Mouse (Mus musculus) CH12.LX (cell line): Measurements from ENCODE around the gene Grip1. TPM values are rescaled to one million over a fixed set of nuclear protein-coding genes. Genes with fewer than 3 reads are reported as not detected.

Experiments
- DNase-seq: peaks from one replicate; pipeline ENCODE4 v3.0.0-alpha.2; 2013; ENCODE audit errors: extremely low read depth
- H3K27ac ChIP-seq: 2 replicates; pipeline ENCODE4 v1.5.1; 2012; ENCODE audit warnings: low read depth, mild to moderate bottlenecking, control low read depth, moderate library complexity; ENCODE audit not compliant: insufficient read depth
- H3K27me3 ChIP-seq: replicated peaks from 2 replicates; pipeline ENCODE3; 2012; ENCODE audit warnings: inconsistent platforms
- H3K36me3 ChIP-seq, 2 experiments: replicated peaks in 1 of 2; 2 replicates each; pipeline versions ENCODE3 to v1.6.1; 2012; ENCODE audit warnings: inconsistent platforms in 1 of 2, low read length in 1 of 2, mild to moderate bottlenecking in 1 of 2, mixed read lengths in 1 of 2, moderate library complexity in 1 of 2; ENCODE audit not compliant: control insufficient read depth in 1 of 2, insufficient read depth in 1 of 2
- H3K4me1 ChIP-seq, 2 experiments: 2 replicates each; pipeline ENCODE4 v1.6.1; 2012; ENCODE audit warnings: inconsistent platforms in 1 of 2, moderate library complexity in 1 of 2; ENCODE audit not compliant: insufficient read depth in 2 of 2, control insufficient read depth in 1 of 2
- H3K4me2 ChIP-seq: 2 replicates; pipeline ENCODE4 v1.6.1; 2012; ENCODE audit warnings: low read depth, mild to moderate bottlenecking, control low read depth; ENCODE audit not compliant: poor library complexity, insufficient read depth, severe bottlenecking
- H3K4me3 ChIP-seq, 3 experiments: fragments of 150-350 bp in 1 of 3; sonication (generic) in 1 of 3; replicated peaks in 1 of 3; 2 replicates each; pipeline versions ENCODE3 to v1.5.1; 2011 to 2012; ENCODE audit warnings: low read depth in 2 of 3, low read length in 2 of 3, mild to moderate bottlenecking in 2 of 3, moderate library complexity in 2 of 3, control low read depth in 1 of 3, improper control_type of control experiment in 1 of 3, inconsistent platforms in 1 of 3, mixed read lengths in 1 of 3; ENCODE audit not compliant: poor library complexity in 1 of 3
- H3K79me2 ChIP-seq: replicated peaks from 2 replicates; pipeline ENCODE4 v1.6.1; 2012; ENCODE audit warnings: mild to moderate bottlenecking, moderate library complexity; ENCODE audit not compliant: control insufficient read depth, poor library complexity, insufficient read depth, severe bottlenecking; ENCODE audit errors: extremely low read depth
- H3K9ac ChIP-seq: 2 replicates; pipeline ENCODE4 v1.6.1; 2012; ENCODE audit warnings: low read depth, mild to moderate bottlenecking, control low read depth, moderate library complexity; ENCODE audit not compliant: insufficient read depth
- H3K9me3 ChIP-seq: replicated peaks from 2 replicates; pipeline ENCODE3; 2012; ENCODE audit warnings: low read length, inconsistent platforms, mixed read lengths
- BHLHE40 ChIP-seq: IDR thresholded peaks from 2 replicates; pipeline ENCODE4 v1.6.1; 2011; ENCODE audit warnings: mild to moderate bottlenecking, low read depth, low read length, improper control_type of control experiment
- CHD2 ChIP-seq: IDR thresholded peaks from 2 replicates; pipeline ENCODE4 v1.6.1; 2011; ENCODE audit warnings: low read length, improper control_type of control experiment
- CTCF ChIP-seq, 2 experiments: IDR thresholded peaks in 1 of 2; conservative IDR thresholded peaks in 1 of 2; 2 replicates each; pipeline ENCODE4 v1.5.1; 2011 to 2012; ENCODE audit warnings: low read depth in 2 of 2, low read length in 2 of 2, improper control_type of control experiment in 1 of 2, inconsistent platforms in 1 of 2, mild to moderate bottlenecking in 1 of 2, moderate library complexity in 1 of 2
- EP300 ChIP-seq: IDR thresholded peaks from 2 replicates; pipeline ENCODE4 v1.6.1; 2011; ENCODE audit warnings: low read length, improper control_type of control experiment
- ETS1 ChIP-seq: conservative IDR thresholded peaks from 2 replicates; pipeline ENCODE4 v1.6.1; 2012; ENCODE audit warnings: low read depth, mild to moderate bottlenecking, inconsistent platforms, low read length, improper control_type of control experiment, moderate library complexity
- GABPA ChIP-seq: IDR thresholded peaks from 2 replicates; pipeline ENCODE4 v1.6.1; 2012; ENCODE audit warnings: low read depth, low read length, improper control_type of control experiment, inconsistent platforms; ENCODE audit not compliant: insufficient replicate concordance
- HCFC1 ChIP-seq: IDR thresholded peaks from 2 replicates; pipeline ENCODE4 v1.6.1; 2012; ENCODE audit warnings: low read depth, mild to moderate bottlenecking, inconsistent platforms, low read length, improper control_type of control experiment
- IRF4 ChIP-seq: IDR thresholded peaks from 2 replicates; pipeline ENCODE4 v1.6.1; 2014; ENCODE audit warnings: low read depth, mild to moderate bottlenecking, inconsistent platforms, low read length, improper control_type of control experiment
- JUND ChIP-seq: conservative IDR thresholded peaks from 2 replicates; pipeline ENCODE4 v1.6.1; 2011; ENCODE audit warnings: low read depth, low read length, improper control_type of control experiment
- MAFK ChIP-seq: IDR thresholded peaks from 2 replicates; pipeline ENCODE4 v1.6.1; 2011; ENCODE audit warnings: low read length, improper control_type of control experiment; ENCODE audit not compliant: insufficient replicate concordance
- MAX ChIP-seq: IDR thresholded peaks from 2 replicates; pipeline ENCODE4 v1.6.1; 2011; ENCODE audit warnings: low read length, improper control_type of control experiment
- MAZ ChIP-seq: IDR thresholded peaks from 2 replicates; pipeline ENCODE4 v1.6.1; 2012; ENCODE audit warnings: low read depth, mild to moderate bottlenecking, inconsistent platforms, low read length, improper control_type of control experiment, moderate library complexity
- MEF2A ChIP-seq: IDR thresholded peaks from 2 replicates; pipeline ENCODE4 v1.6.1; 2014; ENCODE audit warnings: low read depth, mild to moderate bottlenecking, inconsistent platforms, low read length, improper control_type of control experiment, borderline replicate concordance
- MXI1 ChIP-seq: IDR thresholded peaks from 2 replicates; pipeline ENCODE4 v1.6.1; 2011; ENCODE audit warnings: mild to moderate bottlenecking, low read depth, low read length, improper control_type of control experiment
- MYC ChIP-seq: IDR thresholded peaks from 2 replicates; pipeline ENCODE4 v1.6.1; 2011; ENCODE audit warnings: low read depth, mild to moderate bottlenecking, improper control_type of control experiment, low read length
- NELFE ChIP-seq: IDR thresholded peaks from 2 replicates; pipeline ENCODE4 v1.6.1; 2011; ENCODE audit warnings: low read depth, low read length, improper control_type of control experiment
- NRF1 ChIP-seq: IDR thresholded peaks from 2 replicates; pipeline ENCODE4 v1.6.1; 2014; ENCODE audit warnings: low read depth, mild to moderate bottlenecking, inconsistent platforms, low read length, improper control_type of control experiment, moderate library complexity
- PAX5 ChIP-seq: IDR thresholded peaks from 2 replicates; pipeline ENCODE4 v1.6.1; 2012; ENCODE audit warnings: low read length, inconsistent platforms, mixed read lengths
- POLR2A ChIP-seq: IDR thresholded peaks from 2 replicates; pipeline ENCODE4 v1.6.1; 2011; ENCODE audit warnings: low read depth, mild to moderate bottlenecking, improper control_type of control experiment, low read length
- POLR2AphosphoS2 ChIP-seq: IDR thresholded peaks from 2 replicates; pipeline ENCODE4 v1.6.1; 2011; ENCODE audit warnings: low read depth, low read length, improper control_type of control experiment
- RAD21 ChIP-seq: IDR thresholded peaks from 2 replicates; pipeline ENCODE4 v1.6.1; 2011; ENCODE audit warnings: low read depth, mild to moderate bottlenecking, low read length, improper control_type of control experiment, moderate library complexity
- RCOR1 ChIP-seq: conservative IDR thresholded peaks from 2 replicates; pipeline ENCODE4 v1.6.1; 2012; ENCODE audit warnings: low read depth, mild to moderate bottlenecking, inconsistent platforms, low read length, improper control_type of control experiment
- SIN3A ChIP-seq: IDR thresholded peaks from 2 replicates; pipeline ENCODE4 v1.6.1; 2012; ENCODE audit warnings: low read length, improper control_type of control experiment, inconsistent platforms
- SMC3 ChIP-seq: IDR thresholded peaks from 2 replicates; pipeline ENCODE4 v1.6.1; 2011; ENCODE audit warnings: low read depth, low read length, improper control_type of control experiment
- TCF12 ChIP-seq: IDR thresholded peaks from 2 replicates; pipeline ENCODE4 v1.6.1; 2014; ENCODE audit warnings: low read depth, mild to moderate bottlenecking, inconsistent platforms, low read length, improper control_type of control experiment
- UBTF ChIP-seq: IDR thresholded peaks from 2 replicates; pipeline ENCODE4 v1.6.1; 2012; ENCODE audit warnings: low read depth, mild to moderate bottlenecking, inconsistent platforms, low read length, improper control_type of control experiment, moderate library complexity
- USF1 ChIP-seq: IDR thresholded peaks from 2 replicates; pipeline ENCODE4 v1.6.1; 2014; ENCODE audit warnings: low read depth, mild to moderate bottlenecking, inconsistent platforms, low read length, improper control_type of control experiment
- ZC3H11A ChIP-seq: IDR thresholded peaks from 2 replicates; pipeline ENCODE4 v1.6.1; 2012; ENCODE audit warnings: low read depth, mild to moderate bottlenecking, inconsistent platforms, low read length, improper control_type of control experiment
- ZKSCAN1 ChIP-seq: IDR thresholded peaks from 2 replicates; pipeline ENCODE4 v1.6.1; 2012; ENCODE audit warnings: low read depth, inconsistent platforms, low read length, improper control_type of control experiment, borderline replicate concordance
- ZMIZ1 ChIP-seq: IDR thresholded peaks from 2 replicates; pipeline ENCODE4 v1.6.1; 2012; ENCODE audit warnings: low read depth, mild to moderate bottlenecking, inconsistent platforms, low read length, improper control_type of control experiment
- ZNF384 ChIP-seq: IDR thresholded peaks from 2 replicates; pipeline ENCODE4 v1.6.1; 2012; ENCODE audit warnings: low read depth, low read length, improper control_type of control experiment, inconsistent platforms
- dilution Hi-C: fragments of 300-500 bp; cut with MboI; formaldehyde crosslinking; loops from 2 replicates; pipeline ENCODE4 v1.14.3; 2020; ENCODE audit warnings: low sequenced_read_pairs; ENCODE audit not compliant: extremely low pct_unique_long_range_greater_than_20kb, extremely low pct_ligation_motif_present
- in situ Hi-C: fragments of 300-500 bp; cut with MboI; formaldehyde crosslinking; loops from 3 replicates; pipeline ENCODE4 v1.14.3; 2019; ENCODE audit warnings: low sequenced_read_pairs, low pct_ligation_motif_present, low pct_unique_long_range_greater_than_20kb, mixed read lengths
- polyA plus RNA-seq: library from polyadenylated mRNA; unstranded; fragments of >175 nt; gene quantifications from 2 replicates; pipeline ENCODE4 v1.2.1, GENCODE M21; 2012; ENCODE audit warnings: low read depth; ENCODE audit not compliant: insufficient read length
- total RNA-seq, 2 experiments: library from RNA; depleted of rRNA; stranded (reverse); fragments of 300-350 nt in 1 of 2; fragments of >200 nt in 1 of 2; gene quantifications; 2 replicates each; pipeline ENCODE4 v1.2.3; 2012 to 2014

The Grip1 gene
- total and polyA plus RNA-seq, 3 experiments, result 0.09 to 0.33 (median 0.13) TPM

DNA sequence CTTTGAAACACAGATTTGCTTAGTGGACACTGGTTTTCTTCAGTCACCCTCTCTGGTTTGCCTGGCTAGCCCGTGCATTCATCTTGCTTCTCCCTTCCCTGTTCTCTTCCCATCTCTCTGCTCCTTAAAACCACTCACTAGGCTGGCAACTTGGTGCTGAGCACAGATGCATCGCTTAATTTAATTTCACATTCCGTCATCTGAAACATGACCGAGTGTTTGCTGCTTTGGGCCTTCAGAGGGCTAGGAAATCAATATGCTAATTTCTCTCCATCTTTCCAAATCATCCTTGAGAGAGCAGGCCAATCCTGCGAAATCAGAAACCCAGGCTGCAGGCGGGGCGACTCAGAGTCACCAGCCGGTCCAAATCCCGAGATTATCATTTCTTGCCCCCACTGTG lies 270.0 kb downstream of the Grip1 start:
- peaks cover 4 to 31% of the 10 kb centered on the region in 2 experiments for H3K4me1 ChIP-seq
- H3K27me3 ChIP-seq, result no peaks in the 10 kb centered on the region
- H3K9ac ChIP-seq, result no peak overlapping the region
- dilution Hi-C loops, result no loop called here
- no peaks in the 10 kb centered on the region for H3K79me2 ChIP-seq
- H3K4me3 ChIP-seq, result no peak overlapping the region
- no peaks in the 10 kb centered on the region for H3K9me3 ChIP-seq
- no peak overlapping the region for H3K27ac ChIP-seq
- H3K36me3 ChIP-seq, result no peaks in the 10 kb centered on the region
- in situ Hi-C loops, result no loop called here
- DNase-seq, result no peak
- H3K4me2 ChIP-seq, result no peak overlapping the region
- no peak for TF ChIP-seq JUND
- no peak for TF ChIP-seq ZKSCAN1
- no peak for TF ChIP-seq MXI1
- no peak for TF ChIP-seq POLR2A
- no peak for TF ChIP-seq ZC3H11A
- no peak for TF ChIP-seq CHD2
- TF ChIP-seq NELFE, result no peak
- TF ChIP-seq POLR2AphosphoS2, result no peak
- no peak for TF ChIP-seq CTCF (conservative IDR thresholded peaks at IDR 0.05 in 1 of 2, IDR thresholded peaks at IDR 0.05 in 1 of 2; ENCODE audit: low read depth in 2 of 2, low read length in 2 of 2)
- no peak for TF ChIP-seq HCFC1
- no peak for TF ChIP-seq MAZ
- no peak for TF ChIP-seq EP300
- TF ChIP-seq USF1, result no peak
- no peak for TF ChIP-seq IRF4
- TF ChIP-seq MYC, result no peak
- no peak for TF ChIP-seq PAX5
- no peak for TF ChIP-seq ZNF384
- no peak for TF ChIP-seq UBTF
- TF ChIP-seq SIN3A, result no peak
- TF ChIP-seq, all 38 proteins: peak for 0

DNA sequence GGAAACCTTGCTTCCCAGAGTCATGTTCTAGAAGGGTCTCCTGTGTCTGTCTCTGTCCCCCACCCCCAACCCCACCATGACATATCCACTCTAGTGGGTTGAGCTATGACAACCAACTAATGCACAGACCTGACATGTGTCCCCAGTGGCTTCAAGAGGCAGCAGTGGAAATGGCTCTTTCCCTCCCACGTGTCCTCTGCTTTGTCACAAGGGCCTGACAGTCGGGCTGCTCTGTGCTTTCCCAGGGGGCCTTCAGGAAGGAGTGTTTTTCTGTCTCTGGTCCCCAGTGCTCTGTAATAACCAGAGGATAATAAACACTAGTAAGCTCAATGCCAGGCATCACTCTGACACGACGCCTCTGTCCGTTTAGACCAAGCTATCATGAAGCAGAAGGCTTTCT lies 271.7 kb downstream of the Grip1 start:
- H3K4me3 ChIP-seq, result no peak overlapping the region
- dilution Hi-C loops, result no loop called here
- no peaks in the 10 kb centered on the region for H3K9me3 ChIP-seq
- H3K79me2 ChIP-seq, result no peaks in the 10 kb centered on the region
- no peak overlapping the region for H3K4me2 ChIP-seq
- H3K9ac ChIP-seq, result no peak overlapping the region
- H3K36me3 ChIP-seq, result no peaks in the 10 kb centered on the region
- in situ Hi-C loops, result no loop called here
- TF ChIP-seq NRF1, result no peak
- no peak for TF ChIP-seq RAD21
- TF ChIP-seq MAFK, result no peak
- TF ChIP-seq BHLHE40, result no peak
- no peak for TF ChIP-seq CTCF (conservative IDR thresholded peaks at IDR 0.05 in 1 of 2, IDR thresholded peaks at IDR 0.05 in 1 of 2; ENCODE audit: low read depth in 2 of 2, low read length in 2 of 2)
- TF ChIP-seq PAX5, result no peak
- TF ChIP-seq ZNF384, result no peak
- no peak for TF ChIP-seq ZMIZ1
- no peak for TF ChIP-seq TCF12
- TF ChIP-seq RCOR1, result no peak
- no peak for TF ChIP-seq SMC3
- no peak for TF ChIP-seq ETS1
- TF ChIP-seq MEF2A, result no peak
- no peak for TF ChIP-seq GABPA
- no peak for TF ChIP-seq MAZ
- no peak for TF ChIP-seq MAX
- TF ChIP-seq POLR2AphosphoS2, result no peak
- TF ChIP-seq, all 38 proteins: peak for 0
- H3K27me3 ChIP-seq, result no peaks in the 10 kb centered on the region
- H3K27ac ChIP-seq, result no peak overlapping the region
- DNase-seq, result no peak
- peaks cover 4 to 25% of the 10 kb centered on the region in 2 experiments for H3K4me1 ChIP-seq
